Mouse (Mus musculus): ENCODE measurements at regions not wholly inside any gene's neighbourhood (a gene's known extent, or its start where the extent isn't known, plus 50 kb on each side); places are given as distances from the start of the nearest gene placed in this dataset.

- 61% methylated on average over 4 of the region's 4 CpGs for WGBS
- TF ChIP-seq CTCF (IDR thresholded peaks at IDR 0.05; ENCODE audit: low read depth) (no peak), EP300 (IDR thresholded peaks at IDR 0.05; ENCODE audit: low read depth) (no peak)
- no peaks in the 10 kb centered on the region for H3K9me3 ChIP-seq (replicated peaks; ENCODE audit: control insufficient read depth, low read length)
- no peak overlapping the region for H3K4me3 ChIP-seq (ENCODE audit: low read depth, low read length)
- ATAC-seq (ENCODE audit: insufficient read depth, low read depth) (no peak), DNase-seq (ENCODE audit: low spot score) (no peak)
- H3K4me2 ChIP-seq (ENCODE audit: low read depth, low read length) = no peak overlapping the region
- H3K4me1 ChIP-seq (ENCODE audit: control insufficient read depth, insufficient read depth) = no peaks in the 10 kb centered on the region
- no peaks in the 10 kb centered on the region for H3K27me3 ChIP-seq (ENCODE audit: control insufficient read depth, insufficient read depth, low read length)
- H3K36me3 ChIP-seq (replicated peaks; ENCODE audit: control insufficient read depth, insufficient read depth, low read length) = no peaks in the 10 kb centered on the region
- H3K27ac ChIP-seq (ENCODE audit: low read depth) = no peak overlapping the region
- H3K9ac ChIP-seq (replicated peaks; ENCODE audit: low read depth, low read length) = no peak overlapping the region
Observed at GRCm38 (mm10) chr7:128998759-128999158, 254.0 kb downstream of the Sec23ip start.

DNA sequence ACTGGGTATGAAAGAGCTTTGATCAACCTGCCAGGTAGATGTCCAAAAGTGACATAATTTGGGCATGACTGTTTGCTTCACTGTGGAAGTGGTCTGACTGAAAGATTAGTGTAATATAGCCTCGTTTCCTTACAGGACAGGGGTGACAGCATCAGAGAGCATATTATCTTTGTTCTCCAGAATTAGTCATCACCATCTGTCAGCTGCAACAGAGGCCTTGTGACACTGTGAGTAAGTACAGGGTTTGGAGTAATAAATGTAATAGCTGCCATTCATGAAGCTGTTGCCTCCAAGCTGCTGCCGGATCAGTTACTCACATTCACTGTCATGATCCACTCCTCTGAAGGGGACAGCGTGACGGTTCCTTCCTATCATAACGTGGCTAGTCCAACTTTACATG, 254.4 kb upstream of the Plpp4 start:
- ATAC-seq (ENCODE audit: insufficient read depth, low read depth) (no peak), DNase-seq (ENCODE audit: low spot score) (no peak)
- H3K4me2 ChIP-seq (ENCODE audit: low read depth, low read length) = no peak overlapping the region
- no peaks in the 10 kb centered on the region for H3K36me3 ChIP-seq (replicated peaks; ENCODE audit: control insufficient read depth, insufficient read depth, low read length)
- no peaks in the 10 kb centered on the region for H3K9me3 ChIP-seq (replicated peaks; ENCODE audit: control insufficient read depth, low read length)
- no peak overlapping the region for H3K4me3 ChIP-seq (ENCODE audit: low read depth, low read length)
- no peaks in the 10 kb centered on the region for H3K4me1 ChIP-seq (ENCODE audit: control insufficient read depth, insufficient read depth)
- 66% methylated on average over 5 of the region's 5 CpGs for WGBS
- no peaks in the 10 kb centered on the region for H3K27me3 ChIP-seq (ENCODE audit: control insufficient read depth, insufficient read depth, low read length)
- no peak overlapping the region for H3K9ac ChIP-seq (replicated peaks; ENCODE audit: low read depth, low read length)
- TF ChIP-seq EP300 (IDR thresholded peaks at IDR 0.05; ENCODE audit: low read depth) (no peak), CTCF (IDR thresholded peaks at IDR 0.05; ENCODE audit: low read depth) (no peak)
- no peak overlapping the region for H3K27ac ChIP-seq (ENCODE audit: low read depth)

DNA sequence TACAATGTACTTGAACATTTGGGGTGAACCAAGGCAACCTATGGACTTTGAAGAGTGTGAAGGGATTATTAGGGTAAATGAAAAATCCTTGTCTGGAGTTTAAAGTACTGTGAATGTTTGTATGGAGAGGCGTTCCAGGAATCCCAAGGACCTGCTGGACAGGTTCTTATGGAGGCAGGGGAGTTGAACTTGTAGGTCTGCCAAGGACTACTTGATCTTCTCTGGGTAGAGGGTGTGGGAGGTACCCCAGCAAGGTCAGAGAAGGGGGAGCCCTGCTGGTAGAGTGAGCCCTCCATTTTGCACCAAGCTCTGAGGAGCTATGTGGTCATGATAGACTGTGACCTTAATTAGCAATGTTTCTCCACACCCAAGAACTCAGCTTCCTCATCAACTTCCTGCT, 253.7 kb upstream of the Plpp4 start:
- 58% methylated on average over 1 of the region's 1 CpGs for WGBS
- Histone ChIP-seq H3K9ac (replicated peaks; ENCODE audit: low read depth, low read length) (no peak overlapping the region), H3K9me3 (replicated peaks; ENCODE audit: control insufficient read depth, low read length) (no peaks in the 10 kb centered on the region), H3K4me3 (ENCODE audit: low read depth, low read length) (no peak overlapping the region), H3K27me3 (ENCODE audit: control insufficient read depth, insufficient read depth, low read length) (no peaks in the 10 kb centered on the region), H3K27ac (ENCODE audit: low read depth) (no peak overlapping the region), H3K36me3 (replicated peaks; ENCODE audit: control insufficient read depth, insufficient read depth, low read length) (no peaks in the 10 kb centered on the region), H3K4me2 (ENCODE audit: low read depth, low read length) (no peak overlapping the region), H3K4me1 (ENCODE audit: control insufficient read depth, insufficient read depth) (no peaks in the 10 kb centered on the region)
- TF ChIP-seq EP300 (IDR thresholded peaks at IDR 0.05; ENCODE audit: low read depth) = no peak
- no peak for TF ChIP-seq CTCF (IDR thresholded peaks at IDR 0.05; ENCODE audit: low read depth)
- ATAC-seq (ENCODE audit: insufficient read depth, low read depth) (no peak), DNase-seq (ENCODE audit: low spot score) (no peak)

- Histone ChIP-seq H3K27me3 (ENCODE audit: control insufficient read depth, insufficient read depth, low read length) (no peaks in the 10 kb centered on the region), H3K4me3 (ENCODE audit: low read depth, low read length) (no peak overlapping the region), H3K4me1 (ENCODE audit: control insufficient read depth, insufficient read depth) (no peaks in the 10 kb centered on the region), H3K27ac (ENCODE audit: low read depth) (no peak overlapping the region), H3K36me3 (replicated peaks; ENCODE audit: control insufficient read depth, insufficient read depth, low read length) (no peaks in the 10 kb centered on the region), H3K4me2 (ENCODE audit: low read depth, low read length) (no peak overlapping the region), H3K9me3 (replicated peaks; ENCODE audit: control insufficient read depth, low read length) (peaks cover 8% of the 10 kb centered on the region), H3K9ac (replicated peaks; ENCODE audit: low read depth, low read length) (no peak overlapping the region)
- 75% methylated on average over 6 of the region's 6 CpGs for WGBS
- TF ChIP-seq EP300 (IDR thresholded peaks at IDR 0.05; ENCODE audit: low read depth) (no peak), CTCF (IDR thresholded peaks at IDR 0.05; ENCODE audit: low read depth) (no peak)
- ATAC-seq (ENCODE audit: insufficient read depth, low read depth) (no peak), DNase-seq (ENCODE audit: low spot score) (no peak)
Observed at GRCm38 (mm10) chr7:129016353-129016752, 240.5 kb upstream of the Plpp4 start.

- no peak for ATAC-seq (ENCODE audit: insufficient read depth, low read depth)
- no peak overlapping the region for H3K4me3 ChIP-seq (ENCODE audit: low read depth, low read length)
- H3K9ac ChIP-seq (replicated peaks; ENCODE audit: low read depth, low read length) = no peak overlapping the region
- H3K9me3 ChIP-seq (replicated peaks; ENCODE audit: control insufficient read depth, low read length) = no peaks in the 10 kb centered on the region
- TF ChIP-seq EP300 (IDR thresholded peaks at IDR 0.05; ENCODE audit: low read depth) = no peak
- no peak for TF ChIP-seq CTCF (IDR thresholded peaks at IDR 0.05; ENCODE audit: low read depth)
- no peaks in the 10 kb centered on the region for H3K36me3 ChIP-seq (replicated peaks; ENCODE audit: control insufficient read depth, insufficient read depth, low read length)
- WGBS = 72% methylated on average over 2 of the region's 2 CpGs
- H3K27me3 ChIP-seq (ENCODE audit: control insufficient read depth, insufficient read depth, low read length) = no peaks in the 10 kb centered on the region
- no peak for DNase-seq (ENCODE audit: low spot score)
- no peak overlapping the region for H3K27ac ChIP-seq (ENCODE audit: low read depth)
- H3K4me2 ChIP-seq (ENCODE audit: low read depth, low read length) = no peak overlapping the region
- H3K4me1 ChIP-seq (ENCODE audit: control insufficient read depth, insufficient read depth) = no peaks in the 10 kb centered on the region
Observed at GRCm38 (mm10) chr7:129027116-129027515, 229.7 kb upstream of the Plpp4 start.

- TF ChIP-seq EP300 (IDR thresholded peaks at IDR 0.05; ENCODE audit: low read depth) (no peak), CTCF (IDR thresholded peaks at IDR 0.05; ENCODE audit: low read depth) (no peak)
- Histone ChIP-seq H3K4me1 (ENCODE audit: control insufficient read depth, insufficient read depth) (no peaks in the 10 kb centered on the region), H3K27me3 (ENCODE audit: control insufficient read depth, insufficient read depth, low read length) (no peaks in the 10 kb centered on the region), H3K9me3 (replicated peaks; ENCODE audit: control insufficient read depth, low read length) (no peaks in the 10 kb centered on the region), H3K36me3 (replicated peaks; ENCODE audit: control insufficient read depth, insufficient read depth, low read length) (no peaks in the 10 kb centered on the region), H3K9ac (replicated peaks; ENCODE audit: low read depth, low read length) (no peak overlapping the region), H3K4me2 (ENCODE audit: low read depth, low read length) (no peak overlapping the region), H3K4me3 (ENCODE audit: low read depth, low read length) (no peak overlapping the region), H3K27ac (ENCODE audit: low read depth) (no peak overlapping the region)
- ATAC-seq (ENCODE audit: insufficient read depth, low read depth) = no peak
- no peak for DNase-seq (ENCODE audit: low spot score)
- 58% methylated on average over 5 of the region's 5 CpGs for WGBS
Observed at GRCm38 (mm10) chr7:129048023-129048422, 208.8 kb upstream of the Plpp4 start.
